Mouse (Mus musculus): Measurements from ENCODE around the gene Ankrd52. TPM values are rescaled to one million over a fixed set of nuclear protein-coding genes. Genes with fewer than 3 reads are reported as not detected.

Gene Ankrd52
- total RNA-seq (2023; ENCODE audit: inconsistent age), result 66.2 to 68.1 TPM (median 67.1 TPM) in 4 replicates

GRCm38 (mm10) chr10:128376455-128377211 is at the start of gene Ankrd52:
Gene Ankrd52 (plus strand): TSS chr10:128377115.

GRCm38 (mm10) chr10:128337306-128338181 is 39.4 kb upstream of the Ankrd52 start, which contains the start of gene Cs:
Gene Cs (plus strand): TSS chr10:128337734.

GRCm38 (mm10) chr10:128368402-128369217 is 8.3 kb upstream of the Ankrd52 start, which contains the start of gene Coq10a:
Gene Coq10a (minus strand): TSS chr10:128368997.

DNA sequence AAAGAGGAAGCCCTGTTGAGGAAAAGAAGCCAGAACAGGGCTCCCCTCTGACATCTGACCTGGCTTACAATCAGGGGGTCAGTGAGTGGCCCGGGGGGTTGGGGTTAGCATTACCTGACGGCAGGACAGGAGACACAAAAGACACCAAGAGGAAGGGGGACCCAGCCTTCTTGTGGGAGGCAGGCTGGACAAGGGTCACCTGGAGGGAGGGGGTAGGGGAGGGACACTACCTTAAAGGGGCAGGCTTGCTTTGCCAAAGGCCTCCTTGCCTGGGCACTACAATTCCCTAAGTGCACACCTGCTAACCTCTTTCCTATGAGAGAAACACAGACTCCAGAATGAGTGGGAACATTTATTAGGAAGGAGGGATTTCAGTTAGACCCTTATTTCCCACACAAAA is 24.1 kb downstream of the Ankrd52 start, which contains the start of gene Slc39a5:
Gene Slc39a5 (minus strand): TSS at position 174 of the 400 bp plus-strand sequence.

DNA sequence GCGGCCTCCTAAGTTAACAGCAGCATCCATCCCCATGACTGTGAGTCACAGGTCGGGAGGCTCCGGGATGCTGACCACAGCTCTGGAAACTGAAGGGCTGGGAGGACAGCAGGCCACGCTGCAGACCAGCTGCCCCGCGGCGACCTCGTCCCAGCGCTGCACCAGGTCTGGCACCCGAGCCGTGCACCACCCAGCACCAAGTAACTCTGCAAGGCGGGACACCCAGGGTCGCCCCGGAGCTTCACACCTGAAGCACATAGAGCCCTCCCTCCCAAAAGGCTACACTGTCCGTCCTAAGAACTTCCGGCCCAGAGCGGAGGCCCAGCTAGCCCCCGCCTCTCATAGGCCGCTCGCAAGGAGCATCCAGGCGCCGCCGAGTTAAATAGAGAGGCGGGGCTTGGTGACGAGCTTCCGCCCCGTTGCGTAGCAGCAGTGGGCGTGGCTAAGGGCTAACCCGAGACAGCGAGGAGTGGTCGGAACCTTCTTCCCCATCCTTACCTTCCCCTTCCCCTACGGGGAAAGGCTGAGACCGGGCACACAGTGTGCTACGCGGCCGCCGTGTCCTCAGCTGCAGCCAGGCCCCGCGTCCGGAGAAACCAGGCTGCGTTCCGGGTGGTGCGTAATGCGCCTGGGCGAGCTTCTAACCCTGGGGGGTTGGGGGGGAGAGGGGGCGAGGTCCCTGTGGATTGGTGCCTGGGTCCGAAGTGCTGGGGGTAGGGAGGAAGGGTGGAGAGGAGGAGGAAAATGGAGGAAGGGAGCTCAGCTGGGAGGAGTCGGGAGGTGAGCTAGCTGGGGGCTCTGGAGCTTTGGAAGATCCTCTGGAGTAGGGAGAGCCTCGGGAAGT is 34.5 kb downstream of the Ankrd52 start, which contains the start of the genes Nabp2 and Rnf41:
Gene Nabp2 (minus strand): TSS at position 282 of the 844 bp plus-strand sequence.
Gene Rnf41 (plus strand): TSS at position 447 of the 844 bp plus-strand sequence.

Other genes starting within 250 kb of the Ankrd52 start
- gene Rbms2, start 196.8 kb upstream of the Ankrd52 start, total RNA-seq (2023; ENCODE audit: inconsistent age), result 46.0 to 52.1 TPM (median 47.1 TPM) in 4 replicates
- not detected in 4 replicates for gene Gls2, start 182.7 kb upstream of the Ankrd52 start, total RNA-seq (2023; ENCODE audit: inconsistent age)
- gene Spryd4, start 165.3 kb upstream of the Ankrd52 start, total RNA-seq (2023; ENCODE audit: inconsistent age), result 12.9 to 16.0 TPM (median 15.8 TPM) in 4 replicates
- gene Mip, start 151.3 kb upstream of the Ankrd52 start, total RNA-seq (2023; ENCODE audit: inconsistent age), result not detected in 4 replicates
- gene Timeless, start 145.1 kb upstream of the Ankrd52 start, total RNA-seq (2023; ENCODE audit: inconsistent age), result 11.7 to 20.7 TPM (median 15.9 TPM) in 4 replicates
- gene Apon, start 123.0 kb upstream of the Ankrd52 start, total RNA-seq (2023; ENCODE audit: inconsistent age), result 0.48 TPM in 1 of 4 replicates, not detected in the others
- 0.54 to 2.0 TPM (median 0.83 TPM) in 4 replicates for gene Apof, start 108.4 kb upstream of the Ankrd52 start, total RNA-seq (2023; ENCODE audit: inconsistent age)
- 109 to 134 TPM (median 120 TPM) in 4 replicates for gene Stat2, start 106.6 kb upstream of the Ankrd52 start, total RNA-seq (2023; ENCODE audit: inconsistent age)
- gene Il23a, start 78.4 kb upstream of the Ankrd52 start, total RNA-seq (2023; ENCODE audit: inconsistent age), result 0.30 TPM in 1 of 4 replicates, not detected in the others
- gene Pan2, start 73.8 kb upstream of the Ankrd52 start, total RNA-seq (2023; ENCODE audit: inconsistent age), result 57.7 to 65.1 TPM (median 61.2 TPM) in 4 replicates
- gene Cnpy2, start 54.7 kb upstream of the Ankrd52 start, total RNA-seq (2023; ENCODE audit: inconsistent age), result 19.3 to 27.7 TPM (median 21.7 TPM) in 4 replicates
- gene Cs, start 39.4 kb upstream of the Ankrd52 start, total RNA-seq (2023; ENCODE audit: inconsistent age), result 105 to 106 TPM (median 105 TPM) in 4 replicates
- gene Coq10a, start 8.1 kb upstream of the Ankrd52 start, total RNA-seq (2023; ENCODE audit: inconsistent age), result 29.6 to 36.9 TPM (median 33.0 TPM) in 4 replicates
- 0.83 TPM in 1 of 4 replicates, not detected in the others for gene Slc39a5, start 24.1 kb downstream of the Ankrd52 start, total RNA-seq (2023; ENCODE audit: inconsistent age)
- gene Nabp2, start 34.4 kb downstream of the Ankrd52 start, total RNA-seq (2023; ENCODE audit: inconsistent age), result 49.3 to 60.3 TPM (median 54.7 TPM) in 4 replicates
- gene Rnf41, start 34.5 kb downstream of the Ankrd52 start, total RNA-seq (2023; ENCODE audit: inconsistent age), result 58.7 to 71.1 TPM (median 64.1 TPM) in 4 replicates
- gene Smarcc2, start 82.1 kb downstream of the Ankrd52 start, total RNA-seq (2023; ENCODE audit: inconsistent age), result 149 to 158 TPM (median 152 TPM) in 4 replicates
- 518 to 597 TPM (median 546 TPM) in 4 replicates for gene Myl6, start 117.0 kb downstream of the Ankrd52 start, total RNA-seq (2023; ENCODE audit: inconsistent age)
- gene Myl6b, start 121.6 kb downstream of the Ankrd52 start, total RNA-seq (2023; ENCODE audit: inconsistent age), result 0.67 to 0.69 TPM in 2 of 4 replicates, not detected in the others
- gene Esyt1, start 148.8 kb downstream of the Ankrd52 start, total RNA-seq (2023; ENCODE audit: inconsistent age), result 238 to 249 TPM (median 246 TPM) in 4 replicates
- gene Zc3h10, start 170.7 kb downstream of the Ankrd52 start, total RNA-seq (2023; ENCODE audit: inconsistent age), result 80.4 to 85.9 TPM (median 83.5 TPM) in 4 replicates
- gene Rpl41, start 172.2 kb downstream of the Ankrd52 start, total RNA-seq (2023; ENCODE audit: inconsistent age), result 3,879 to 4,089 TPM (median 3,915 TPM) in 4 replicates
- gene Pa2g4, start 188.9 kb downstream of the Ankrd52 start, total RNA-seq (2023; ENCODE audit: inconsistent age), result 78.9 to 84.1 TPM (median 82.9 TPM) in 4 replicates
- gene Erbb3, start 212.5 kb downstream of the Ankrd52 start, total RNA-seq (2023; ENCODE audit: inconsistent age), result 1.1 to 1.3 TPM (median 1.1 TPM) in 4 replicates
- 1,201 to 1,335 TPM (median 1,220 TPM) in 4 replicates for gene Rps26, start 249.6 kb downstream of the Ankrd52 start, total RNA-seq (2023; ENCODE audit: inconsistent age)